Mouse (Mus musculus) forebrain, postnatal 0 days (tissue): Measurements from ENCODE around the gene Olfr658. TPM values are rescaled to one million over a fixed set of nuclear protein-coding genes. Genes with fewer than 3 reads are reported as not detected.

Experiments
- ATAC-seq: fragments of 200-750 bp; cut with Nextera tagmentation; 2 replicates; pipeline ENCODE4 v1.8.0; 2017; ENCODE audit warnings: mild to moderate bottlenecking, moderate library complexity
- DNase-seq: peaks from one replicate; pipeline ENCODE4 v3.0.0-alpha.2; 2015
- H3K27ac ChIP-seq: fragments of 300-500 bp; sonication (generic); 2 replicates; pipeline ENCODE4 v1.5.1; 2014; ENCODE audit warnings: low read depth, mild to moderate bottlenecking, antibody characterized with exemption, low read length, moderate library complexity, mixed read lengths
- H3K27me3 ChIP-seq: fragments of 300-500 bp; sonication (generic); 2 replicates; pipeline ENCODE4 v1.6.1; 2014; ENCODE audit warnings: mild to moderate bottlenecking, low read length, mixed read lengths; ENCODE audit not compliant: insufficient read depth
- H3K36me3 ChIP-seq: fragments of 300-500 bp; sonication (generic); 2 replicates; pipeline ENCODE4 v1.6.1; 2014; ENCODE audit warnings: mild to moderate bottlenecking, moderate library complexity; ENCODE audit not compliant: insufficient read depth
- H3K4me1 ChIP-seq: fragments of 300-500 bp; sonication (generic); 2 replicates; pipeline ENCODE4 v1.6.1; 2014; ENCODE audit warnings: antibody characterized with exemption; ENCODE audit not compliant: insufficient read depth
- H3K4me2 ChIP-seq: fragments of 300-500 bp; sonication (generic); 2 replicates; pipeline ENCODE4 v1.6.1; 2014; ENCODE audit warnings: low read depth, mild to moderate bottlenecking, moderate library complexity
- H3K4me3 ChIP-seq: fragments of 300-500 bp; sonication (generic); 2 replicates; pipeline ENCODE4 v1.5.1; 2014; ENCODE audit warnings: low read depth, low read length, mixed read lengths
- H3K9ac ChIP-seq: fragments of 300-500 bp; sonication (generic); 2 replicates; pipeline ENCODE4 v1.6.1; 2014; ENCODE audit warnings: mild to moderate bottlenecking
- H3K9me3 ChIP-seq: fragments of 300-500 bp; sonication (generic); 2 replicates; pipeline ENCODE4 v1.6.1; 2016; ENCODE audit warnings: low read length
- CTCF ChIP-seq: sonication (generic); IDR thresholded peaks from 2 replicates; pipeline ENCODE4 v1.5.1; 2016; ENCODE audit warnings: antibody characterized with exemption, control low read depth, low read depth
- WGBS: fragments of 180-500 bp; shearing (Covaris S2); extraction: QIAGEN DNeasy Blood & Tissue Kit; methylation state at CpG from one replicate; pipeline ENCODE4 v1.1.7; 2014; 5-methylcytosine and 5-hydroxymethylcytosine counted together
- polyA plus RNA-seq: library from polyadenylated mRNA; unstranded; fragments of >200 nt; fragmentation: Nextera tagmentation; extraction: Ambion mirVana; gene quantifications from 2 replicates; pipeline ENCODE4 v1.2.1, GENCODE M21; 2015
- total RNA-seq: library from RNA; depleted of rRNA; stranded (reverse); fragments of >200 nt; gene quantifications from 2 replicates; pipeline ENCODE4 v1.2.3, GENCODE M21; 2014; rRNA removed

Olfr658 gene
- total and polyA plus RNA-seq, 2 experiments from 2014 or later, result 0.14 to 0.23 TPM

GRCm38 (mm10) chr7:104601679-104602078, 45.4 kb downstream of the Olfr658 start, which contains the start of gene Olfr655:
Olfr655 (minus strand) TSS chr7:104601779.
- no peak within 1 kb of the TSS for H3K9ac ChIP-seq
- DNase-seq (no peak), ATAC-seq (no peak)
- 88% methylated on average over 2 of the region's 2 CpGs for WGBS
- TF ChIP-seq CTCF, result no peak
- no peaks in the 10 kb centered on the region for H3K4me1 ChIP-seq
- no peaks in the 10 kb centered on the region for H3K36me3 ChIP-seq
- no peak within 1 kb of the TSS for H3K4me3 ChIP-seq
- no peak within 1 kb of the TSS for H3K27ac ChIP-seq
- H3K9me3 ChIP-seq, result no peaks in the 10 kb centered on the region
- no peaks in the 10 kb centered on the region for H3K27me3 ChIP-seq
- no peak within 1 kb of the TSS for H3K4me2 ChIP-seq

Other genes with a start within 250 kb of the Olfr658 start
- not detected in 2 replicates for gene Trim30c, start 246.5 kb downstream of the Olfr658 start, total RNA-seq
- gene Trim30c, start 246.5 kb downstream of the Olfr658 start, polyA plus RNA-seq, result not detected in 2 replicates
- gene Trim30a, start 182.1 kb downstream of the Olfr658 start, total RNA-seq, result 0.62 and 2.4 TPM in 2 replicates
- gene Trim30a, start 182.1 kb downstream of the Olfr658 start, polyA plus RNA-seq, result 0.55 and 0.76 TPM in 2 replicates
- gene Trim30d, start 139.5 kb downstream of the Olfr658 start, total RNA-seq, result 1.2 and 1.5 TPM in 2 replicates
- 0.59 and 0.74 TPM in 2 replicates for gene Trim30d, start 139.5 kb downstream of the Olfr658 start, polyA plus RNA-seq
- gene Olfr651, start 97.2 kb downstream of the Olfr658 start, total RNA-seq, result not detected in 2 replicates
- not detected in 2 replicates for gene Olfr651, start 97.2 kb downstream of the Olfr658 start, polyA plus RNA-seq
- gene Olfr652, start 86.4 kb downstream of the Olfr658 start, total RNA-seq, result not detected in 2 replicates
- gene Olfr652, start 86.4 kb downstream of the Olfr658 start, polyA plus RNA-seq, result not detected in 2 replicates
- not detected in 2 replicates for gene Olfr653, start 70.0 kb downstream of the Olfr658 start, total RNA-seq
- gene Olfr653, start 70.0 kb downstream of the Olfr658 start, polyA plus RNA-seq, result not detected in 2 replicates
- gene Olfr654, start 60.3 kb downstream of the Olfr658 start, total RNA-seq, result 0.19 TPM in 1 of 2 replicates, not detected in the other
- not detected in 2 replicates for gene Olfr654, start 60.3 kb downstream of the Olfr658 start, polyA plus RNA-seq
- 0.38 TPM in 1 of 2 replicates, not detected in the other for gene Olfr655, start 45.5 kb downstream of the Olfr658 start, total RNA-seq
- not detected in 2 replicates for gene Olfr655, start 45.5 kb downstream of the Olfr658 start, polyA plus RNA-seq
- not detected in 2 replicates for gene Olfr656, start 33.4 kb downstream of the Olfr658 start, total RNA-seq
- not detected in 2 replicates for gene Olfr656, start 33.4 kb downstream of the Olfr658 start, polyA plus RNA-seq
- not detected in 2 replicates for gene Olfr657, start 22.5 kb downstream of the Olfr658 start, total RNA-seq
- not detected in 2 replicates for gene Olfr657, start 22.5 kb downstream of the Olfr658 start, polyA plus RNA-seq
- gene Olfr659, start 19.4 kb upstream of the Olfr658 start, total RNA-seq, result not detected in 2 replicates
- not detected in 2 replicates for gene Olfr659, start 19.4 kb upstream of the Olfr658 start, polyA plus RNA-seq
- not detected in 2 replicates for gene Olfr661, start 39.2 kb upstream of the Olfr658 start, total RNA-seq
- not detected in 2 replicates for gene Olfr661, start 39.2 kb upstream of the Olfr658 start, polyA plus RNA-seq
- not detected in 2 replicates for gene Usp17le, start 130.2 kb upstream of the Olfr658 start, total RNA-seq
- not detected in 2 replicates for gene Usp17le, start 130.2 kb upstream of the Olfr658 start, polyA plus RNA-seq
- gene Usp17lb, start 195.3 kb upstream of the Olfr658 start, total RNA-seq, result not detected in 2 replicates
- not detected in 2 replicates for gene Usp17lb, start 195.3 kb upstream of the Olfr658 start, polyA plus RNA-seq
- gene Usp17la, start 209.7 kb upstream of the Olfr658 start, total RNA-seq, result not detected in 2 replicates
- not detected in 2 replicates for gene Usp17la, start 209.7 kb upstream of the Olfr658 start, polyA plus RNA-seq
- gene Olfr665, start 230.7 kb upstream of the Olfr658 start, total RNA-seq, result not detected in 2 replicates
- gene Olfr665, start 230.7 kb upstream of the Olfr658 start, polyA plus RNA-seq, result not detected in 2 replicates
- not detected in 2 replicates for gene Olfr666, start 248.6 kb upstream of the Olfr658 start, total RNA-seq
- not detected in 2 replicates for gene Olfr666, start 248.6 kb upstream of the Olfr658 start, polyA plus RNA-seq